Mouse (Mus musculus) bone marrow, adult 2 months (tissue): ENCODE data around the gene C3.

Experiments
- CTCF ChIP-seq: fragments of 200-500 bp; IDR thresholded peaks from 2 replicates; pipeline ENCODE4 v1.5.1; 2011; ENCODE audit warnings: low read length, control low read depth; ENCODE audit not compliant: control insufficient read depth, insufficient read depth
- POLR2A ChIP-seq: fragments of 200-500 bp; IDR thresholded peaks from 2 replicates; pipeline ENCODE4 v1.6.1; 2011; ENCODE audit warnings: low read depth, mild to moderate bottlenecking, control low read depth, low read length, borderline replicate concordance; ENCODE audit not compliant: control insufficient read depth

DNA sequence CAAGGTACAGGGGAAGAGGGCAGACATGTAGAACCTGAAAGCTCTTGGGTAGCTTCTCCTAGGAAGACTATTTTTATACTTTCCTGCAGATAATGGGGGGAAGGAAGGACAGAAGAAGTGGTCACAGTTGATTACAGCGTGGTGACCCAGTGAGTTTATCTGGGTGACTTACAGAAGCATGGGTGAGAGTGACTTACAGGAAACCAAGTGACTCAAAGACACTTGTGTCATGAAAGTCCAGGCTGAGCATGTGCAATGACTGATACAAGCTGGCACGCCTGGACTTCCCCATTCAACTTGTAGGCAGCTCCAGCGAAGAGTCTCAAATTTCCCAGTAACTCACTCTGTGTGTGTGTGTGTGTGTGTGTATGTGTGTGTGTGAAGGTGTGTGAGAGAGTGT, 29.7 kb downstream of the C3 start:
- TF ChIP-seq POLR2A: no peak
- no peak for TF ChIP-seq CTCF
